18 mouse cellular contexts compared by ENCODE assay signal in the genomic region with DNA sequence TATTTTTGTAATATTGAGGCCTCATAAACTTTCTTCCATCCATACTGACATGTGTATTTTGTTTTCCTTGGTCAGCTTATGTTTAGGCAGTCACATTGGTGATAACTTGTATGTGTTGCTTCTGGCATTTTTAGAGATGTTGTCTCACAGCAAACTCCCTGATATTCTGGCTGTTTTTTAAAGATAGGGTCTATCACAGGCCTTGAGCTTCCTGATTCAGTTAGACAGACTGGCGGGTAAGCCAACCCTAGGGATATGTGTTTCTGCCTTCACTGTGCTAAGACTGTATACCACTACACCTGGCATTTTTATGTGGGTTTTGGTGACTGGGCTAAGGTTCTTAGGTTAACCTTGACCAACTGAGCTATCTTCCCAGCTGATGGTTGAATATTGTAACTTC.
"Had no signal": no experiment of that assay in that cellular context is flagged by ENCODE, and none has a peak within 500 bp of the region (broad histone marks: within the 10 kb centered on the region; RNA-seq: fewer than 3 reads in every experiment).

No protein-coding gene starts in this region.

- H3K36me3 ChIP-seq: midbrain, embryonic 10.5 days; midbrain, embryonic 12.5 days; midbrain, embryonic 15.5 days; neural tube, embryonic 13.5 days; neural tube, embryonic 15.5 days had no signal

- H3K27me3 ChIP-seq: midbrain, embryonic 12.5 days; midbrain, embryonic 15.5 days; neural tube, embryonic 13.5 days; neural tube, embryonic 15.5 days had no signal

- H3K4me3 ChIP-seq: midbrain, embryonic 10.5 days; midbrain, embryonic 12.5 days; midbrain, embryonic 15.5 days; myocyte; neural tube, embryonic 13.5 days; neural tube, embryonic 15.5 days had no signal

- H3K4me2 ChIP-seq: lung, embryonic 14.5 days; midbrain, embryonic 12.5 days; midbrain, embryonic 15.5 days; neural tube, embryonic 13.5 days; neural tube, embryonic 15.5 days had no signal

- H3K4me1 ChIP-seq: midbrain, embryonic 10.5 days; midbrain, embryonic 12.5 days; midbrain, embryonic 15.5 days; neural tube, embryonic 13.5 days; neural tube, embryonic 15.5 days had no signal

- H3K27ac ChIP-seq: midbrain, embryonic 10.5 days; midbrain, embryonic 12.5 days; midbrain, embryonic 15.5 days; neural tube, embryonic 13.5 days; neural tube, embryonic 15.5 days had no signal

- ATAC-seq: midbrain, embryonic 15.5 days had no signal

- H3K9ac ChIP-seq: lung, embryonic 14.5 days; midbrain, embryonic 12.5 days; midbrain, embryonic 15.5 days; neural tube, embryonic 13.5 days; neural tube, embryonic 15.5 days had no signal

- H3K9me3 ChIP-seq: midbrain, embryonic 10.5 days; midbrain, embryonic 12.5 days; midbrain, embryonic 15.5 days; neural tube, embryonic 13.5 days; neural tube, embryonic 15.5 days had no signal

- DNase-seq: lung, adult 18-20 months; lung, embryonic 14.5 days; lung, postnatal 10 days; lung, postnatal 4 days; retina, postnatal 1 day; right cerebral cortex, adult 18-20 months; right cerebral cortex, postnatal 25 days; right cerebral cortex, postnatal 4 days; spleen, adult 18-20 months; thymus, adult 18-20 months; thymus, postnatal 14 days; thymus, postnatal 36 days had no signal
